Mouse (Mus musculus) intestine, embryonic 16.5 days (tissue): Measurements from ENCODE around the gene 1700001P01Rik. TPM values are rescaled to one million over a fixed set of nuclear protein-coding genes. Genes with fewer than 3 reads are reported as not detected.

Experiments used
- ATAC-seq: fragments of 200-750 bp; cut with Nextera tagmentation; 2 replicates; pipeline ENCODE4 v1.8.0; 2017; ENCODE audit warnings: moderate TSS enrichment, moderate library complexity
- H3K27ac ChIP-seq: fragments of 300-500 bp; sonication (generic); 2 replicates; pipeline ENCODE4 v1.5.1; 2014; ENCODE audit warnings: mild to moderate bottlenecking, low read length
- H3K27me3 ChIP-seq: fragments of 300-500 bp; sonication (generic); replicated peaks from 2 replicates; pipeline ENCODE4 v1.6.1; 2014; ENCODE audit warnings: low read length, control low read depth, mixed read lengths; ENCODE audit not compliant: control insufficient read depth, insufficient read depth
- H3K36me3 ChIP-seq: fragments of 300-500 bp; sonication (generic); 2 replicates; pipeline ENCODE4 v1.6.1; 2014; ENCODE audit warnings: low read length, control low read depth; ENCODE audit not compliant: control insufficient read depth, insufficient read depth
- H3K4me1 ChIP-seq: fragments of 300-500 bp; sonication (generic); 2 replicates; pipeline ENCODE4 v1.6.1; 2014; ENCODE audit warnings: low read length, control low read depth, mixed read lengths; ENCODE audit not compliant: control insufficient read depth, insufficient read depth
- H3K4me2 ChIP-seq: fragments of 300-500 bp; sonication (generic); 2 replicates; pipeline ENCODE4 v1.6.1; 2014; ENCODE audit warnings: low read depth, low read length, control low read depth
- H3K4me3 ChIP-seq: fragments of 300-500 bp; sonication (generic); 2 replicates; pipeline ENCODE4 v1.5.1; 2014; ENCODE audit warnings: mild to moderate bottlenecking, low read length
- H3K9ac ChIP-seq: fragments of 300-500 bp; sonication (generic); 2 replicates; pipeline ENCODE4 v1.6.1; 2014; ENCODE audit warnings: low read depth, low read length
- H3K9me3 ChIP-seq: fragments of 300-500 bp; sonication (generic); 2 replicates; pipeline ENCODE4 v1.6.1; 2016; ENCODE audit warnings: low read length, control low read depth; ENCODE audit not compliant: control insufficient read depth
- WGBS: fragments of 180-500 bp; shearing (Covaris S2); extraction: QIAGEN DNeasy Blood & Tissue Kit; methylation state at CpG from one replicate; pipeline ENCODE4 v1.1.7; 2014; 5-methylcytosine and 5-hydroxymethylcytosine counted together
- polyA plus RNA-seq: library from polyadenylated mRNA; unstranded; fragments of >200 nt; fragmentation: Nextera tagmentation; extraction: Ambion mirVana; gene quantifications from 2 replicates; pipeline ENCODE4 v1.2.1, GENCODE M21; 2015

Gene 1700001P01Rik
- polyA plus RNA-seq, 1 experiment from 2014 or later: not detected

GRCm38 (mm10) chr11:97811569-97812362 lies 36.0 kb upstream of the 1700001P01Rik start:
- H3K9ac ChIP-seq: peak overlapping the region; percentile 59

GRCm38 (mm10) chr11:97810970-97811369 lies 35.3 kb upstream of the 1700001P01Rik start:
- Histone ChIP-seq H3K27me3 (no peaks in the 10 kb centered on the region), H3K4me2 (peak overlapping the region; percentile 52), H3K36me3 (peaks cover 6% of the 10 kb centered on the region), H3K9ac (peak overlapping the region; percentile 39; the same call in 1 of the 2 replicates), H3K9me3 (no peaks in the 10 kb centered on the region), H3K4me3 (no peak overlapping the region), H3K27ac (peak overlapping the region; percentile 96), H3K4me1 (peaks cover 87% of the 10 kb centered on the region)
- no peak for ATAC-seq
- WGBS: 48% methylated on average over 3 of the region's 3 CpGs

More at GRCm38 (mm10) chr11:97811569-97812362, 36.0 kb upstream of the 1700001P01Rik start:
- Histone ChIP-seq H3K27ac (peak overlapping the region; percentile 96), H3K4me1 (peaks cover 86% of the 10 kb centered on the region), H3K27me3 (no peaks in the 10 kb centered on the region), H3K4me3 (peak overlapping the region; percentile 17), H3K4me2 (peak overlapping the region; percentile 52), H3K36me3 (peaks cover 6% of the 10 kb centered on the region), H3K9me3 (no peaks in the 10 kb centered on the region)
- 35% methylated on average over 12 of the region's 13 CpGs for WGBS
- ATAC-seq: peak; percentile 81

GRCm38 (mm10) chr11:97810356-97810755 lies 34.6 kb upstream of the 1700001P01Rik start:
- H3K9me3 ChIP-seq: no peaks in the 10 kb centered on the region
- peak overlapping the region; percentile 50 for H3K27ac ChIP-seq
- peaks cover 87% of the 10 kb centered on the region for H3K4me1 ChIP-seq
- ATAC-seq: no peak
- H3K9ac ChIP-seq: 0 out of 2 replicates have a peak overlapping the region, but pooled peaks have one; percentile 8
- H3K27me3 ChIP-seq: no peaks in the 10 kb centered on the region
- H3K4me2 ChIP-seq: no peak overlapping the region
- no peak overlapping the region for H3K4me3 ChIP-seq
- peaks cover 3% of the 10 kb centered on the region for H3K36me3 ChIP-seq
- WGBS: 47% methylated on average over 7 of the region's 7 CpGs

GRCm38 (mm10) chr11:97809235-97810121 lies 33.8 kb upstream of the 1700001P01Rik start:
- no peak for ATAC-seq
- WGBS: 56% methylated on average over 7 of the region's 7 CpGs
- no peak overlapping the region for H3K4me2 ChIP-seq
- H3K4me1 ChIP-seq: peaks cover 89% of the 10 kb centered on the region
- H3K27me3 ChIP-seq: no peaks in the 10 kb centered on the region
- no peaks in the 10 kb centered on the region for H3K9me3 ChIP-seq
- H3K27ac ChIP-seq: peak overlapping the region; percentile 73
- no peak overlapping the region for H3K4me3 ChIP-seq
- H3K9ac ChIP-seq: peak overlapping the region; percentile 46
- peaks cover 3% of the 10 kb centered on the region for H3K36me3 ChIP-seq

GRCm38 (mm10) chr11:97808621-97809234 lies 33.0 kb upstream of the 1700001P01Rik start:
- no peaks in the 10 kb centered on the region for H3K27me3 ChIP-seq
- H3K4me1 ChIP-seq: peaks cover 91% of the 10 kb centered on the region
- no peak for ATAC-seq
- peak overlapping the region; percentile 73 for H3K27ac ChIP-seq
- WGBS: 31% methylated on average over 5 of the region's 5 CpGs
- H3K4me3 ChIP-seq: no peak overlapping the region
- peak overlapping the region; percentile 46; the same call in 1 of the 2 replicates for H3K9ac ChIP-seq
- H3K9me3 ChIP-seq: no peaks in the 10 kb centered on the region
- no peak overlapping the region for H3K4me2 ChIP-seq
- H3K36me3 ChIP-seq: peaks cover 3% of the 10 kb centered on the region; the same call in 1 of the 2 replicates

- peak overlapping the region; percentile 20 for H3K9ac ChIP-seq
- no peak overlapping the region for H3K4me3 ChIP-seq
- ATAC-seq: no peak
- H3K27me3 ChIP-seq: no peaks in the 10 kb centered on the region
- WGBS: 47% methylated on average over 2 of the region's 2 CpGs
- H3K9me3 ChIP-seq: no peaks in the 10 kb centered on the region
- H3K27ac ChIP-seq: peak overlapping the region; percentile 73
- 0 out of 2 replicates have a peak overlapping the region, but pooled peaks have one; percentile 9 for H3K4me2 ChIP-seq
- H3K36me3 ChIP-seq: peaks cover 3% of the 10 kb centered on the region; the same call in 1 of the 2 replicates
- H3K4me1 ChIP-seq: peaks cover 90% of the 10 kb centered on the region
Measured at GRCm38 (mm10) chr11:97808093-97808492, 32.4 kb upstream of the 1700001P01Rik start.

GRCm38 (mm10) chr11:97807626-97808025 lies 31.9 kb upstream of the 1700001P01Rik start:
- no peak for ATAC-seq
- H3K27ac ChIP-seq: peak overlapping the region; percentile 73
- H3K36me3 ChIP-seq: peaks cover 3% of the 10 kb centered on the region; the same call in 1 of the 2 replicates
- 16% methylated on average over 6 of the region's 6 CpGs for WGBS
- H3K9ac ChIP-seq: peak overlapping the region; percentile 20; the same call in 1 of the 2 replicates
- no peaks in the 10 kb centered on the region for H3K9me3 ChIP-seq
- no peak overlapping the region for H3K4me3 ChIP-seq
- H3K27me3 ChIP-seq: no peaks in the 10 kb centered on the region
- H3K4me2 ChIP-seq: 0 out of 2 replicates have a peak overlapping the region, but pooled peaks have one; percentile 9
- H3K4me1 ChIP-seq: peaks cover 89% of the 10 kb centered on the region

GRCm38 (mm10) chr11:97806613-97806964 lies 30.9 kb upstream of the 1700001P01Rik start:
- no peak overlapping the region for H3K4me2 ChIP-seq
- ATAC-seq: no peak

More at GRCm38 (mm10) chr11:97806613-97806964, 30.9 kb upstream of the 1700001P01Rik start:
- H3K27ac ChIP-seq: peak overlapping the region; percentile 91; the same call in 1 of the 2 replicates
- no peaks in the 10 kb centered on the region for H3K27me3 ChIP-seq
- H3K4me1 ChIP-seq: peaks cover 93% of the 10 kb centered on the region
- H3K4me3 ChIP-seq: no peak overlapping the region
- WGBS: 63% methylated on average over 7 of the region's 7 CpGs
- peak overlapping the region; percentile 52; the same call in 1 of the 2 replicates for H3K9ac ChIP-seq
- H3K9me3 ChIP-seq: no peaks in the 10 kb centered on the region
- peaks cover 3% of the 10 kb centered on the region; the same call in 1 of the 2 replicates for H3K36me3 ChIP-seq
